In genomic region chr7:30322865-30323264, GRCm38 (mm10) we compare ENCODE assay signal across 1 mouse cellular context.
TF ChIP-seq lines count a peak whose summit lies in the region.

No protein-coding gene starts in this region.

TF ChIP-seq in CH12.LX, 34 proteins besides CTCF, POLR2A, EP300 and RAD21:
- TF ChIP-seq RCOR1 (conservative IDR thresholded peaks at IDR 0.05; ENCODE audit: low read depth, low read length) (0 out of 2 replicates have a peak, but pooled peaks have one; percentile 24), ZC3H11A (IDR thresholded peaks at IDR 0.05; ENCODE audit: low read depth, low read length) (no peak), BHLHE40 (IDR thresholded peaks at IDR 0.05; ENCODE audit: low read depth, low read length) (no peak), MYC (IDR thresholded peaks at IDR 0.05; ENCODE audit: low read depth, low read length) (no peak), ELF1 (IDR thresholded peaks at IDR 0.05; ENCODE audit: low read depth, low read length) (0 out of 2 replicates have a peak, but pooled peaks have one; percentile 52), E2F4 (IDR thresholded peaks at IDR 0.05; ENCODE audit: insufficient replicate concordance, low read depth, low read length) (no peak), KAT2A (IDR thresholded peaks at IDR 0.05; ENCODE audit: insufficient replicate concordance, low read length) (no peak), TBP (conservative IDR thresholded peaks at IDR 0.05; ENCODE audit: low read depth, low read length) (peak; percentile 61; the same call in 1 of the 2 replicates)
